Mouse (Mus musculus) frontal cortex, postnatal 25 days (tissue): Measurements from ENCODE around the gene Psmd11.
"Not testable (repeated sequence)": the region's sequence is repeated elsewhere in the genome, so short reads cannot be mapped to it uniquely, and the experiment has no call there.

ENCODE experiments used
- DNase-seq, 2 experiments: peaks; one replicate each; pipeline ENCODE4 v3.0.0; 2022; ENCODE audit warnings: low spot score in 2 of 2

Psmd11 gene

DNA sequence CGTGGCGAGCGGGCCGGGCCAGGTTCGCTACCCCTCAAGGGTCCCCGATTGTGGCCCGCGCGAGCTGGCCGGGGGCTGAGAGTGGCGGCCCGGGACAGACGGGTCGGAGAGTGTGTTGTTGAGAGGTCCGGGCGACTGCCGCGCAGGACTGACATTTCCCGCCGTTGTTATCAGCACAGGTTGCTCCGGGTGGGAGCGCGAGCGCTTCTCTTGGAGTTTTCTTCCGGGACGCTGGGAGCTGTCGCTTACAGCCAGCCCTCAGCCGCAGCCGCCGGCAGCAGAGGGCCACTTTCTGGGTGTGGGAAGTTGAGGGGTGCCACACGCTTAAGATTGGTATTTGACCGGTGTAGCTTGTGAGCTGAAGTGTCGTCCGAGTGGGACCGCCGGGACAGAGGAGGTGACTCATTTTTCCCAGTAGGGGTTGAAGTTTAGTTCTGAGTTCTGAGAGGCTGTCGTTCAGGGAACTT is 627 bp downstream of the Psmd11 start:
- DNase-seq = no peak

DNA sequence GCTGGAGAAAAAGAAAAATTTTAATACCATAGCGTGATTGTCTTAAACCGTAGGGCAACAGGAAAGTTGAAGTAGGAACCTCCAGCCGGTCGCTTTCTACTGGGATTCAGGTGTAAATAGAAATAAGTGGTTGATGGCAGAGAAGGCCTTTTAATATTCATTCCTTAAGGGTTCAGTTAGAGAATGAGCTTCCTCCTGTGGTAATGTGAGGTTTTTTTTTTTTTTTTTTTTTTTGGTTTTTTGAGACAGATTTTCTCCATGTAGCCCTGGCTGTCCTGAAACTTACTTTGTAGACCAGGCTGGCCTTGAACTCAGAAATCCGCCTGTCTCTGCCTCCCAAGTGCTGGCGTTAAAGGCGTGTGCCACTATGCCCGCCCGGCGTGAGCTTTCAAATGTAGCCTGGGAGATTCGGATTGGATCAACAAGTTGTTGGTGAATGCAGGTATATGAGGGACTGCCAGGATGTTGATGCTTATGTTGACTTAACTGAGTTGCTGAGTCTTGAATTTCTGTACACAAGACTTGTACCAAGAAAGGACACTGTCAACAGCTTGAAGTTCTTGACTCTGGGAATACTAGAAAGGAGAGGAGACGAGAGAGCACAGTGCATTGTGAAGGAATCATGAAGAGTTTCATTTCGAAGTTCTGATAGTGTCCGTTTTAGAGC is 1.2 kb downstream of the Psmd11 start:
- DNase-seq = no peak

DNA sequence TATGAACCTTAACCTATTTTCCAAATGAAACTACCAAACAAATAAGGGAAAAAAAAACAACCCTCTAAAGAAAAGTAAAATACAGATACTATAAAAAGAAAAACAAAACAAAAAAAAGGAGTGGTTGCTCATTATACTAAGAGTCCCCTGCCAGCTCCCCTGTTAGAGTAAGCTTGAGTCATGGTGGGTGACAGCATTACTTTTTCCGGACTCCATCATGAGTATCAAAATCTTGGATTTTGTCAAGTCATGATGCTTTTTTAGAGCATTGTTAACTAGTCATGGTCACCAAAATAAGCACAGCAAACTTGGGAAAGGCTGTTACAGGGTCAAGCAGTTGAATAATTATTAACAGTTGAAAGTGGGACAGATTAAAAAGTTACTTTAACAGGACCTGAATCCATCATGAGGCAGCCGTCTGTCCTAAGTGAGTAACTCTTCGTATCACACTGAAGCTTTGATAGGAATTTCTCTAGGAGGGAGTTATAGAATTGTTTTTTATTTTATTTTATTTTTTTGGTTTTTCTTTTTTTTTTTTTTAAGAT is 2.0 kb downstream of the Psmd11 start:
- DNase-seq = no peak

DNA sequence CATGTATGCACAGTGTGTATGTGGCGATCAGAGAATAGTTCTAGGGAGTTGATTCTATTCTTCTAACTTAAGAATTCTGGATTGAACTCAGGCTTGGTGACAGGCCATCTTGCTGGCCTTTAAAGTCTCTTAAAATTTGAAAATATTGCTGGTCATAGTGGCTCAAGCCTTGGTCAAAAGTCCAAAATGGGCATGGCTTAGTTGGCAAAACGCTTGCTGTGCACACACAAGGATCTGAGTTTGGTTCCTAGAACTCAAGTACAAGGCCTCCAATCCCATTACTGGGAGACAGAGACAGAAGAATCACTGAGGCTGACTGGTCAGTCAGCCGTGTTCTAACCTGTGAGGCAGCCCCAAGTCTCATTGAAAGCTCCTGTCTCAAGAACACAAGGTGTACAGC is 18.5 kb downstream of the Psmd11 start:
- no peak for DNase-seq

DNA sequence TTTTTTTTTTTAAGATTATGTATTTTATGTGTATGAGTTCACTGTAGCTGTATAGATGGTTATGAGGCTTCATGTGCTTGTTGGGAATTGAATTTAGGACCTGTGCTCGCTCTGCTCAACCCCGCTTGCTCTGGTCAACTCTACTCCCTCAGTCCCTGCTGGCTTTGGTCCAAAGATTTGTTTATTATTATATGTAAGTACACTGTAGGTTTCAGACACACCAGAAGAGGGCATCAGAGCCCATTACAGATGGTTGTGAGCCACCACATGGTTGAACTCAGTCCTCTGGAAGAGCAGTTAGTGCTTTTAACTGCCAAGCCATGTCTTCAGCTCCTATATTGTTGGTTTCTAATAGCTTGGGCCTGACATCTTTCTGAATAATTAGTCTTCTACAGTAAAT is 21.4 kb downstream of the Psmd11 start:
- DNase-seq = no peak

DNA sequence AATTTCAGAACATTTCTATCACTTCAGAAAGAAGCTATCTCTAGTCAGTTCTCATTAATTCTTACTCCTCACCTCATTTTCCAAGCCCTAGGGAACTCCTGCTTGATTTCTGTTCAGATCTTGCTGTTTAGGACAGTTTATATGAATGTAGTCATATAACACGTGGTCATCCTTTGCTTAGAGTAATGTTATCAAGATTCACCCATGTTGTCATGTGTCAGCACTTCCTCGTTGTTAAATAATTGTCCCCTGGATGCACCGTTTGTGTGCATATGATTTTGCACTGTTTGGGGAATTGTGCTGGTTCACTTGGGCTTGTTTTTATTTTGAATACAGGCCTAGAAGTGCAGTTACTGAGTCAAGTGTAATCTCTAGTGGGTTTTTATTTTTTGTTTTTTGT is 23.8 kb downstream of the Psmd11 start:
- DNase-seq = no peak

DNA sequence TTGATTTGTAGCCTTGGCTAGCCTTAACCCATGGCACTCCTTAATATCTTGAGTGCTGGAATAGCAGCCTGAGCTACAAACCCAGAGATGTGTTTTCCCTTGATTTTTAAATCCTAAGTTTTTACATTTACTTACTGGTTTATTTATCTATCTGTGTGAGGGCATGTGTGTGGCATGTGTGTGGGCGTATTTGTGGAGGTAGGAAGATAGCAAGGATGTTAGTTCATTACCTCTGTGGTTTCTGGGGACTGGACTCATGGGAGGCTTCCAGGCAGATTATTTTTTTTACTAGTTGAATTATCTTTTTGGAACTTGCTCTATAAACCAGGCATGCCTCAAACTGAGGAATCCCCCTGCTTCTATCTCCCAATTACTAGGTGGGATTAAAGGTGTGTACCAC is 24.8 kb downstream of the Psmd11 start:
- no peak for DNase-seq

DNA sequence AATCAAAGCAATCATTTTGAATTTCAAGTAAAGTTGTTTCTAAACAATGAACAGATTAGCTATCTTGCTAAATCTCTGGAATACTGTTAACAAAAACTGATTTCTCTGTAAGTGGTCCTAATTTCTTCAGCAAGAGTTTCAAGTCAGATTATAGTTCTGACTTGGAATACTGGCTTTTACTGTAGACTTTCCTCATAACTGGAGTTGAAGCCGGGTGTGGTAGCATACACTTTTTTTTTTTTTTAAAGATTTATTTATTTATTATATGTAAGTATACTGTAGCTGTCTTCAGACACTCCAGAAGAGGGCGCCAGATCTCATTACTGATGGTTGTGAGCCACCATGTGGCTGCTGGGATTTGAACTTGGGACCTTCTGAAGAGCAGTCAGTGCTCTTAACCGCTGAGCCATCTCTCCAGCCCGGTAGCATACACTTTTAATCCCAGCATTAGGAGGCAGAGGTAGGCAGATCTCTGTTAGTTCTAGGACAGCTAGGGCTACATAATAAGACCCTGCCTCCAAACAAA is 35.3 kb downstream of the Psmd11 start:
- DNase-seq = not testable (repeated sequence)

DNA sequence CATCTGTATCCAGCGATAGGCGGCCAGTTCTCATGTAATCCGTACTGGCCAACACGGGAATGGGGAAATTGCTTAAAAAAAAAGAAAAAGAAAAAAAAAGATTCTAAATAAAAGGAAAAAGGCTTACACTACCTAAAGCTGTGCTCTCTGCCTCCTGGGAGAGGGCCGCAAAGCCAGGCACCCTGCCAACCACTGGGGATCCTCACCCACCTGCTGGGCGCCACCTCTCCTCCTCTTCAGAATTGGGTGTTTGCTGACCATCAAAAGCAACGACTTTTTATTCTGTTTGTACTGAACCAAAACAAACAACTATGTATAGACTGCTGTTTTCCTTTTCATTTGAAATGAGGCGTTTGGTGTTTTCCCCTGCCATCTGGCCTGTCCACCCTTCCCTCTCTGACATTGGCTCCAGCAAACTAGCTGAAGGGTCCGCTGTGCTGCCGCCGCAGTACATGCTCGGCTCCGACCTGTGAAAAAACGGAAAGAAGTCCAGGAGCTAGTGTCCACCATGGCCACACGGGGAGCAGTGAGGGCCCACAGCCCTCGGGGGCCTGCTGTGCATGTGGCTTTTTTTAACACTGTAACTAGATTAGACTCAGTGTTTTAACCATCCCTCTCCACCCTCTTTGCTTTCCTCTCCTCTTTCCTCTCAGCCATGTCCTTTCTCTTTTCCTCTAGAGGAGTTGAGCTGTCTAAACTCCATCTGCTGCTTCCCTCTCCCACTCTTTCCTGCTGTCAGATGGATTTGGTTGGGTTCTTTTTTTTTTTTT is 43.6 kb downstream of the Psmd11 start:
- DNase-seq = no peak

DNA sequence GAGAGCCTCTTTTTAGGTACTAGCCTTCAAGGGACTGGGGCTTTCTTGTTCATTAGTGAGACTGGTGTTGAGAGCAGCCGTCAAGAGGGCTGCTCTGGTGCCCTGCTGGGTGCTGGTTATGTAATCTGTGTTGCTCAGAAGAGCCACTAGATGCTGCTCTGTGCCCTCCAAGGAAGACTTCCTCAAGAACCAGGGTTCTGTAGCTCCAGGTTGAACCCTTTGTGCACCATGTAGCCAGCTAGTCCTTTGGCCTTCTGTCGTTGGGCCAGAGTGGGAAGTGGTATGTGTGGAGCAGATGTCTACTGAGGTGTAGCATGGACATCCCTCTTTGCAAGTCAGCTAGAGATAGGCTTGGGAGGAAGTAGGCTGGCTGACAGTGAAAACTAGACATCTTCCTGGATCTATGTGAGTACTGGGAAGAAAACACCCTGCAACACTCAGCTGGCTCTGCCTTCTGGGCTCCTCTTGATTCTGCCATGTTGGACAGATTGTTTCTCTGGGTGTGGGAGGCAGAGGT is 45.8 kb downstream of the Psmd11 start:
- DNase-seq = no peak

DNA sequence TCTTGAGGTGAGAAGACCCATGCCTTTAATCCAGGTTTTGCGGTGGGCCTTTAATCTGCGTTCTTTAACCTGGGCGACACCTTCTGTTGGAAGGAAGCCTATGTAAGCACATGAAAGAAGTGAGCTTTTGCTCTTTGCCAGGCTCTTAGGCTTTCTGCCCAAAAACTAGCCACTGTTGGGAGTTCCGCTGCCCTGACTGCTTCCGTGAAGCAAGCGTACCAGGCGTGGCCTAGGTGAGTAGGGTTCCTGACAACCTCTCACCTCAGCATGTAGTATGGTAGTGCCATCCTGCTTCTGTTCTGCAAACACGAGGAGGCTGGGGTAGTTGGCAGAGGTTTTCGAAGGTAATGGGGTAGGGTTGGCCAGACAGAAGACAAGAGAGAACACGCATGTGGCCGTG is 46.4 kb downstream of the Psmd11 start:
- DNase-seq = no peak

DNA sequence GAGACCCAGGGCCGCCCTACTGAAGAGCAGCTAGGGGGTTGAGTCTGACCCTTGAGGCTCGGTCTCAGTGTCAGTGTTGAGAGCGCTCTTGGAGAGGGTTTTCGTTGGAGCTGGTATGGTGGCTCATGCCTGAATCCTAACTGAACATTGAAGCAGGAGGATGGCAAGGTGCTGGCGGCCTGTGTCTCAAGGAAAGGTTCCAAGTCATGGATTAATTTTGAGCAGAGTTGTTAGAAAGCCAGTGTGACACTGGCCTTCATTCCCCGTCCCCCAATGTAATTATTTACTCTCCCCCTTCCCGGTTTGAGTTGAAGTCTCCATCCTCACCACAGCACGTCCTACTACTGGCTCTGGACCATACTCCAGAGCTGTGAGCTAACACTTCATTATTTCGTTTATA is 47.1 kb downstream of the Psmd11 start:
- no peak for DNase-seq

DNA sequence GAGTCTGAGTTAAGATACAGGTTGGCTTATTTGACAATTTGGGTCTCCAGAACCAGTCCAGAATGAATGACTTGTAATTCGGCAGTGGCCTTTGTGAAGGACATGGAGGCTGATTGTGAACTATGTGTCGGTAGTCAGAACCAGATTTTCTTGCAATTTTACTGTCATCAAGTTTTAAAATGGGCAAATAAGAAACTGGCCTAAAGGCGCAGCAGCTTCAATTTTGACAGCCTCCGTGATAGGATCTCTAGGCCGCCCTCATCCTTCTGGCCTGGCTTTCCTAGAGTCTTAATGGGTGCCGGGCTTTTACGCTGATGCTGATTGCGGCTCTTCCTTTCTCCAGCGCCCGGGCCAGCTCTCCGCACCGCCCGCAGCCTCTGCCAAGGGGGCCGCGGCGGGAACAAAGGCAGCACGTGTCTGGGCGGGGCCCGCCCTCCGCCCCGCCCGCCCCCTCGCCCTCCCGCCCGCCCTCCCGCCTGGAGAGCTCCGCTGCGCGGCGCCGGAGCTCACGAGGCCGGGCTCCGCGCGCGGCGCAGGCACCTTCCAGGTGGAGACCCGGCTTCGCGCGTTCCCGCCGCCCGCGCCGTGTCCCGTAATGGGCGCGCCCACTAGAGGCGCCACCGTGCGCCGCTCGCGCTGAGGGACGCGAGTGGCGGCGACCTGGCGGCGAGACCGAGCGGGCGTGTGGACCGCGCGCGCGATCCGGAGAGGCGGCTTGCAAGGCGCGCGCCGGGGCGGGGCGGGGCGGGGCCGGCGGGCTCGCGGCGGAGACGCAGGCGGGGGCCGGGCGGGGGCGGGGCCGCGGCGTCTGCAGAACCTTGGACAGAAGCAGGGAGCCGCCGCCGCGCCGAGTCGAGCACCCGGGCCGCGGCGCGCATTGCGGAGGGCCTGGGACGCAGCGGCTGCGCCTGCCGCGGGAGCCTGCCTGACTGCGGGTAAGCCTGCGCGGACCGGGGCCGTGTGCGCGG is 48.1 kb downstream of the Psmd11 start, which contains the start of gene Cdk5r1:
Gene Cdk5r1 (plus strand): TSS at position 802 of the 968 bp plus-strand sequence.
- DNase-seq = peak; percentile 73 to 81

DNA sequence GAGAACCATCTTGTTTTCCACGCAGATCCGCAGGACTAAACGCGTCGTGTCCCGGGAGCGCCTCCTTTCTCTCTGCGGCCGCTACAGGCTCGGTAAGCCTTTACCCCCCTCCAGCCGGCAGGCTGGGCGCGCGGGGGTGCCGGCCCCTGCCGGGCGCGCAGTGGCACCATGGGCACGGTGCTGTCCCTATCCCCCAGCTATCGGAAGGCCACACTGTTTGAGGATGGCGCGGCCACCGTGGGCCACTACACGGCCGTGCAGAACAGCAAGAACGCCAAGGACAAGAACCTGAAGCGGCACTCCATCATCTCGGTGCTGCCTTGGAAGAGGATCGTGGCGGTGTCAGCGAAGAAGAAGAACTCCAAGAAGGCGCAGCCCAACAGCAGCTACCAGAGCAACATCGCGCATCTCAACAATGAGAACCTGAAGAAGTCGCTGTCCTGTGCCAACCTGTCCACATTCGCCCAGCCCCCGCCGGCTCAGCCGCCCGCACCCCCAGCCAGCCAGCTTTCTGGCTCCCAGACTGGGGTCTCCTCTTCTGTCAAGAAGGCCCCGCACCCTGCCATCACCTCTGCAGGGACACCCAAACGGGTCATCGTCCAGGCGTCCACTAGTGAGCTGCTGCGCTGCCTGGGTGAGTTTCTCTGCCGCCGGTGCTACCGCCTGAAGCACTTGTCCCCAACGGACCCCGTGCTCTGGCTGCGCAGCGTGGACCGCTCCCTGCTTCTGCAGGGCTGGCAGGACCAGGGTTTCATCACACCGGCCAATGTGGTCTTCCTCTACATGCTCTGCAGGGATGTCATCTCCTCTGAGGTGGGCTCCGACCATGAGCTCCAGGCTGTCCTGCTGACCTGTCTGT is 49.2 kb downstream of the Psmd11 start:
- no peak for DNase-seq

DNA sequence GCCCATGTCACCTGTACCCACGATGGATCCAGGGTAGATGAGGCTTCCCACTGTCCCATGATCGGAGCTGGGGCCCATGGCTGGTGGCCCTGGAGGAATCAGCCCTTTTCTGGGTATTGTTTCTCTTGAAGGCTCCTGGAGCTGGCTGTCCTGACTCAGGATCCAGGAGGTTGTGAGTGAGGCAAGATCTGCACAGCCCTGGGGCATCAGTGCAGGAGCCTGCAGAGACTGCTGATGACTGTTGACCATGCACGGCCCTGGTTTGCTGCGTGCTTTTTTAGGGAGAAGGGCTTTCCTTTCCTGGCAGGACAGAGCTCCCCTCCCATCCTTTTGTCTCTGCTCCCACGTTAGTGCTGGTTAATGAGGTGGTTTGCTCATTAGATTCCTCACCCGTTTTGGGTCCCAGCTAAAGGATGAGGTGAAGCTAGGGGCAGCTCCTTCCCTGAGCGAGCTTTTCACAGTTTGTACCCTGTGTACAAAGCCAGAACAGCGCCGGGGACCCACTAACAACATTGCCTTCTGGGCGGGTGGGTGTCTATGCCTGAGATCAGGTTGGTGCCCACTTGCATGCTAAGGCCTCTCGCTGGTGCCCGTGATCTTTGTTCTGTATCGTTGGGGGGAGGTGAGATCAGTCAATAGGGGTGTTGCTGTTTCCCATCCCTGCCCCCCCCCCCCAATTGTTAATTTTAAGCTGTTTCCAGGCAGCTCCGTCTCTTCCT is 50.4 kb downstream of the Psmd11 start:
- DNase-seq = no peak

DNA sequence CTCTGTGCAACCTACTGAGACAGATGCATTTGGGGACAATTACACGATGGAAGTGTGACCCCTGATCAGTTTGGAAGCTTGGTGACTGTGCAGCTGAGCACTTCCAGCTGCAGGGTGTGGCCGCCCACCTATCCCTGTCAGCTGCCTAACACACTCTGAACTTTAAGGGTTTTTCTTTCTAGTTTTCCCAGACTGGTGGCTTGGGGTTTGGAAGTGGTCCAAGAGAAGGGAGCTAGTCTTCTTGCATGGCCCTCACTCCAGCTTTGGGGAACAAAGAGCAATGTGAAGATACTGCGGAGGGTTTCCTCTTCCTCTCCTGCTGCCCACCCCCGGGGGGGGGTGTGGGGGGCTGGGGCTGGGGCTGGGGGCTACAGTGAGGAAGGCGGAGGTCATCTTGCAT is 51.0 kb downstream of the Psmd11 start:
- no peak for DNase-seq

DNA sequence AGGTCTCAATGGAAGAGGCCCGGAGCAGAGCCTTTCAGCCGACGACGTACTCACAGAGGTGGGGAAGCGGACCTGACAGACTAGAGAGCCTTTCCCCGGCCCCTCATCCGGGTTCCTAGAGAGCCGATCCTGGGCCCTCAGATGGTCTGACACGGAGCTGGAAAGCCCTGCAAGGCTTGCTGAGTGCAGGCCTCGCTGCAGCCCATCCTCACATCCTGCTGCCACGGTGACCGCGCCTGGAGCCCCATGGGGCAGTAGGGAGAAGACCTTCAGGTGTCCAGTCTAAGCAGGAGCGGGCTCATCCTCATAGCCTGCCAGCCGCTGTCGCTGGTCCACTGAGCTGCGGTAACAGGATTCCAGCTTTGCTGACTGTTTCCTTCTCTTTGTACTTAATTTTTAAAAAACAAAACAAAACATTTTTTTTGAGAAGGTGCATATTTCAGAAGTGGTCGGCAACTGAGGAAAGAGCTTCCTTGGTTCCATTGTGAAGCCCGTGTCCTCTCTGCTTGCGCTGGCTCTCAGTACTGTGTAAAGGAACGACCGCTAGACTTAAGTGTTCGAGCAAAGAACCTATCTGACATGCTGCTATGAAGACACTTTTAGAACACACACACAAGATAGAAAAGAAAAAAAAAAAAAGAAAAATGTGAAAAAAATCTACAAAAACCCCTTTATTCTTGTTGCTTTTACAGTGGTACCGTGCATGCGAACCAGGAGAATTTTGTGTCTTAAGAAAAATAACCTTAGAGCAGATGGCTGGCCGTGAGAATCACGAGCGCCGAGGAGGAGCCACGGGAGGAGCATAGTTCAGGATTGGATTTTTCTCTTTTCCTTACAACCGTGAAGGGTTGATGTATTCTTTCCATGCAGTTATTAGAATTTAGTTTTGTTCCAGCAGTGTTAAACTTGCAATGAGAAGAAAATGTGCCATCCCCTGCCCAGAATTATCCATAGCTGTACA is 51.8 kb downstream of the Psmd11 start:
- DNase-seq = no peak

DNA sequence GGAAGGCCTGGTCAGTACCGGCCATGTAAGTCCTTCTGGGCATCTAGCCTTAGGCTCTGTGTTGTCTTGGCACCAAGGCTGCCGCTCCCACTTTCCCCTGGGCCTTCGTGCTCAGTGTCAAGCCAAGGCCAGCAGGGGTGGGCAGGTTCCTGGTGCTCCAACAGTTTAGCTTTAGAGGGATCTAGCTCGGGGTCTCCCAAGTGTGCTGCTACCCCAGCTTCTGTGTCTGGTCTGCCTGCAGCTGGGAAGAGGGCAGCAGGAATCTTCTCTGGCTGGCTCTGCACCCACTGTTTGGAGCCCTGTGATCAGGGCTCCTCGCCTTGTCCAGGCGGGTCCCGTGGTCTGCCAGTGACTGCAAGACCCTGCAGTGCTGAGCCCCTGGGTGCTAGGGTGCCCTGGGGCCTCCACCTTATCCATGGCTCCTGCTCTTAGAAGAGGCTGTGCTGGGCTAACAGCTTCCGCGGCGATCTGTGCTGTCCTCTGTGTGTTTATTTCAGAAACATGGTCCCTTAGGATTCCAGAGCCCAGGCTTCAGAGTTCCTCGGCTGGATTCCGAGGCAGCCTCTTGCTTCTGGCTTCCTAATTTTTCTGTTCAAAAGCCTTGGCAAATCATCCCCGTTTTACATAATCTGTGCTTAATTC is 53.1 kb downstream of the Psmd11 start:
- DNase-seq = no peak
